Mouse (Mus musculus): ENCODE data around the gene Arhgap32. TPM values are rescaled to one million over a fixed set of nuclear protein-coding genes. Genes with fewer than 3 reads are reported as not detected.
"Not testable (repeated sequence)": the region's sequence is repeated elsewhere in the genome, so short reads cannot be mapped to it uniquely, and the experiment has no call there.

Gene Arhgap32
- polyA plus RNA-seq, 1 experiment: 5.3 TPM

DNA sequence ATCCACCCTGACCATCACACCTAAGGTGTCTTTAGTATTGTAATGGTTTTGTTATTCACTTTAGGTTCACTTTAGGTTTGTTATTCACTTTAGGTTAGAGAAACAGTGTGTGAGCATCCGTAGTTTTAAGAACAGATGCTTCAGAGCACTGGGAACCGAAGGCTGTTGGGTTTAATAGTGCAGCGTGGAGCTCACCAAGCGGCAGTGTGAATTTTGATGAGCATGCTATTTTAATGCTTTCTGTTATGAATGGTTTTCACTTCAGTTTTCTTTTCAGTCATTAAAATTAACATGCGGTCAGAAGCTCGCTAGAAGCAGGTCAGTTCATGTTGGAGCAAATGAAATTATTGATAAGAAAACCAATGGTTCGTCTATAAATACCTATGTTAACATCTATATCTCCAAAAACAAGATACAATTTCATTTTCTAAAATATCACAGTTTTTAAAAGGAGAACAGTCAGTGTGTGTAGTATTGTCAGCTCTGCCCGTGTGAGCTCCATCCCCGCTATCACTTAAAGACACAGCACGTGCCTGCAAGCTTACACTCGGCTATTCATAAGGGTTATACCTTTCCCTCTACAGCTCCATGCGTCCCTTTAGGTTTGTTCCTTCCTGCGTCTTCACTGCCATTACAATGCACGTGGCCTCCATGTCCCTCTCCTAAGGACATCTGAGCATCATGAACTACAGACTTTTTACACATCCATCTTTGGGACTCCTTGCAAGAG is 21.9 kb downstream of the Arhgap32 start:
- no peak for DNase-seq (ENCODE audit: low read depth)

DNA sequence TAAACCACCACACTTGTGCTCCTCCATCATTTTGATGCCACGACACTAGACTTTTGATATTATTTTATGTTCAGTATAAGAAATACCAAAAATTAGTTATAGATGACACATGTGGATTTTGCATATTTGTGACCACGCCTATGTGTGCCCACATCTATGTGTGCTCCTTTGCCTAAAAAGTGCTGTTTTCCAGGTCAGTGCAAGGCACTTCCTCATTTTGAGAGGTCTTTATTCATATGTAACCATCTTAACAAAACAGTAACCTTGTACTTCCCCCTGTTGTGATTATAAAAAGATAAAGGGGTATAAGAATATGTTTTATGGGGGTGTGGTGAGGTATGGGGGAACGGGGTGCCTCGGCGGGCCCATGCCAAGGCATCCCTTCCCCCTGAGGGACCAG is 22.7 kb downstream of the Arhgap32 start:
- DNase-seq (ENCODE audit: low read depth): no peak

DNA sequence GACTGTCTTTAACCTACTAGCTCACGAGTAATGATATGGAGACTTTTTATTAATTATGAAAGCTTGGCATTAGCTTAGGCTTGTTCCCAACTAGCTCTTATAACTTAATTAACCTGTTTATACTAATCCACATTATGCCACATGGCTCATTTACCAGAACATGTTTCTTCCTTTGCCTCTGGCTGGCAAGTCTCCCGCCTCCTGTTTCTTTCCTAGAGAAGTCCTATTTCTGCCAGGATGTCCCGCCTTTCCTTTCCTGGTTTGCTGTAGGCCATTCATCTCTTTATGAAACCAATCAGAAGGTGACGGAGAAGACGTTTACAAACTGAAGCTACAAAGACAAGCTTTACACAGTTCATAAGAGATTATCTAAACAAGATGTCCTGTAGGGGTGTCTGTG is 23.7 kb downstream of the Arhgap32 start:
- no peak for DNase-seq (ENCODE audit: low read depth)

DNA sequence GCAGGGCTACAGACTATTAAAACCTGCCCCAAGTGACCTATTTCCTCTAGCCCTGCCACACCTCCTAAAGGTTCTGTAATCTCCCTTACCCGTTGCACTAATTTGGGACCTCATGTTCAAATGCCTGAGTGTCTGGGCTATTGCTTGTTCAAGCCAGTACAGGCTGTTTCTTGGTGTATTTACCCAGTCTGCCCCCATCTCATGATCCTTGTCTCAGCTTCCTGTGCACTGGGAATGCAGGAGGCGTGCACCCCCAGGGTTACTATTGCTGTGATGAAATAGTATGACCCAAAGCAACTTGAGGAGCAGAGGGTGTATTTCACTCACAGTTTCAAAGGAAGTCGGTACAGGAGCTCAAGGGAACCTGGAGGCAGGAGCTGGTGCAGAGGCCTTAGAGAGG is 26.9 kb downstream of the Arhgap32 start:
- no peak for DNase-seq (ENCODE audit: low read depth)

DNA sequence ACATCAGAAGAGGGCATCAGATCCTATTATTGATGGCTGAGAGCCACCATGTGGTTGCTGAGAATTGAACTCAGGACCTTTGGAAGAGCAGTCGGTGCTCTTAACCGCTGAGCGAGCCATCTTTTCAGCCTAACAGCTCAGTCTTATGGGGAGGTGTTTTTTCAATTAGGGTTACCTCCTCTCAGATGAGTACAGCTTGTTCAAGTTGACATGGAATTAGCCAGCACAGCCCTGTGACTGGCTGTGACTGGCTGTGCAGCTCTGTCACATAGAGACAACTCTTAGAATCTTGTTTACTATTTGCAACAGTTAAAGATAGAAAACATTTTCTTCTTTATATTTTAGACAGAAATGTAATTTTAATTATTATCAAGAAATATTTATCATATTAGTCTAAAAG is 27.5 kb downstream of the Arhgap32 start:
- no peak for DNase-seq (ENCODE audit: low read depth)

DNA sequence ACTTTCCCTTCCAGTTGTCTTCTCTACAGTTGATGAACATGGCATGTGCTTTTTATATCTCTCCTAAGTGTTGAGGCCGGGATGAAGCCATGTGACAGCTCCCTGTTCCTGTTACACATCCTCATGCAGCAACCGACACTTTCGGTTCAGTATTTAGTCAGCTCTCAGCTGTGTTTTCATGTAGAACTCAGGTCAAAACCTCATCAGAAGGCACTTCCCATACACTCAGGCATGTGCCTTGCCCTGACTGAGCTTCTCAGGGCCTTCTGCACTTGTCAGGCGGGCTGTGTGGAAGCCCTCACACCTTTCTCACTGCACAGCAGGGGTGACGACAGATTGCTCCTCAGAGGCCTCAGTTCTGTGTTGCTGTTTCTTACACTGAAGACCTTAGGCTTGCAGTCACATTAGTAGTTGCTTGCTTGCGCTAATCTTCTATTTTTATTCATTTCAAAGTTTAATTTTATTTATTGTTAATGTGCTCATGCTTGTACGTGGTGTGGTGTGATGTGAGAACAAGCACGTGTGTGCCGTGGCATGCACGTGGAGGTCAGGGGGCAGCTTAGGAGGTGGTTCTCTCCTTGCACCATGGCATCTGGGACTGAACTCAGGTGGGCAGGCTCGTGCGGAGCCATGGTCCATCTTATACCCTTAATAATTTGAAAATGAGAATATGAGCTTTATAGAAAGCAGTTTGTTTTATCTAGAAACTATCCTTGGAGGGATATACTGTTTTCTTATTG is 30.5 kb downstream of the Arhgap32 start:
- DNase-seq (ENCODE audit: low read depth): no peak

DNA sequence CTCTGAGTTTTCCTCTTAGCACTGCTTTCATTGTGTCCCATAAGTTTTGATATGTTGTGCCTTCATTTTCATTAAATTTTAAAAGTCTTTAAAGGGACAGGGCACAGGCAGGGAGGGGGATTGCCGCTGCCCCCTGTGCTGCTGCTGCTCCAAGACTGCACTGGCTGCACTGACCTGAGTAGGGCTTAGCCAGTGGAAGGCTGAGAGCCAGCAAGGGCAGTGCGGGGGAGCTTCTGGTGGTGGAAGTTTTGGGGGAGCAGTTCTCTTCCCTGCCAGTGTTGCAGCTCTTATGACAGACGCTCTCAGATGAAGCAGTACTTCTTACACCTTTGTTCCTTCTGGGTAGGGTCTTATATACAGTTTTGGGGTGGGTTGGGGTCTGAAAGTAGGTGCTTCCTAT is 33.3 kb downstream of the Arhgap32 start:
- no peak for DNase-seq (ENCODE audit: low read depth)

DNA sequence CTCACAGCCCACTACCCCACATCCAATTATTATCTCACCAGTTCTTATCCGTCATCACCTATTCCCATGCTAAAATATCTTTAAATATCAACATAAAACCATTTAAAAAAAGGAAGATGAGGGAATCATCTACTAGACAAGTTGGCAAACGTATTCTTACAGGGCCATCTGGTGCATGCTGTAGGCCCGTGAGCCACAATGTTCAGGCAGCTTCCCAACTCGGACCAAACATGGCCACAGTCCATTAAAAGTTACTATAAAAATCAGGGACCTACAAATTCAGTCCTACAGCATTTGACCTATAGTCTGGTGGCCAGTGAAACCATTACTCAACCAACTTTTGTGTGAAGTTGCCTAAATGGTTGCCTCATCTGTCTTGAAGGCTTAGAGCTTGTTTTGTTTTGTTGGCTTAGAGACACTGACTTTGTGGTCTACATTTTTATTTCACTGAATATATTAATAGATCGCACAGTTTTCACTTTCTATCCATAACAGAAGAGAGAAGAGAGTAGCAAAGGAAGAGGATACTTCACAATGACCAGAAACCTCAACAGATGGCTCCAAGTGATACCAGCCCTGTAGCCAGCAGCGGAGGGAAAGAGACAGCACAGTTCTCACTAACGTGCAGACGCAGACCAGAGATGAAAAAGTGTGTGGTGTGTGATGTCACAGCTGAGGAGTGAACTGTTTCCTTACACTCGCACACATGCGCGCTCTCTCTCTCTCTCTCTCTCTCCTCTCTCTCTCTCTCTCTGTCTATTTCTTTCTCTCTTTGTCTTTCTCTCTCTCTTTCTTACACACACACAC is 34.1 kb downstream of the Arhgap32 start:
- DNase-seq (ENCODE audit: low read depth): peak; percentile 62

DNA sequence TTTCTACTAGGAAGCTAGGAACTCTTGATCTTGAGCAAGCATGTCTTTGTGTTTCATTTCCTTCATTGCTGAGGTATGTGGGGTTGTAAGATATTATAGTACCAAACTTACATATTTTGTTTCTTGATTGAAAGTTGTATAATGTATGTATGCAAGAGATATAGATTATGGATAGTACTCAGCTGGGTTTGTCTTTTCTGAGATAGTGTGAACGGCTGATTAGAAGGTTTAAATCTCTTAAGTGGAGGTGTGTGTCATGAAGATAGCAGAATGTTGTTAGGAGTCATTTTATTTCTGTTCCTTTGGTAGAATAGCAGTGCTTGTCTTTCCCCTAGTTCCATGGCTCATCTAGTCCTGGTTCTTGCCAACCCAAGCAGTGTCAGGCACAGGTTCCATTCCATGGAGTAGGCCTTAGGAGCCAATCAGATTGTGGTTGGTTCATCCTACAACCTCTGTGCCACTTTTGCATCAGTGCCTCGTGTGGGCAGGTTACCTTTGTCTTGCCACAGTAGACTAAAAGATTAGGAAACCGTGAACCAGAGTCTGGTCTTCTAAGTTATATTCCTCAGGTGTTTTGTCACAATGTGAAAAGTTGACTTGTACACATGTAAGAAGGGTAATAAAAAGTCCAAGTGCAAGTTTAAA is 38.9 kb downstream of the Arhgap32 start:
- DNase-seq (ENCODE audit: low read depth): peak; percentile 79

DNA sequence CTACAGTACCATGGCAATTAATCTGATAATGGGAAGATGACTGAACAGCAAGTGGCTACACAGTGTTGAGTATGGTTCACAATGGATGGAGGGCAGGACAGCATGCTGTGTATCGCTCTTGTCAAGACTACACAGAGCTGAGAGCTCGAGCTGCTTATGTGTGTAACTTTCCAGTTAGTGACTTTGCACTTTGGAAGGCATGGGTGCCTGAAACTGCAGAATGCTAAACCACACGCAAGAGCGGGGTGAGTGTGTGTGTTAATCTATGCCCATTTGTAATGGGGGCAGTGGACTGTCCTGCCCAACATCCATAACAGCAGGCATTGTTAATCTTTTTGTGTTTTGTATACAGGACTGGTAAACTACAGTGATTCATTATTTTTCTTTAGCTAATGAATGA is 40.8 kb downstream of the Arhgap32 start:
- no peak for DNase-seq (ENCODE audit: low read depth)

DNA sequence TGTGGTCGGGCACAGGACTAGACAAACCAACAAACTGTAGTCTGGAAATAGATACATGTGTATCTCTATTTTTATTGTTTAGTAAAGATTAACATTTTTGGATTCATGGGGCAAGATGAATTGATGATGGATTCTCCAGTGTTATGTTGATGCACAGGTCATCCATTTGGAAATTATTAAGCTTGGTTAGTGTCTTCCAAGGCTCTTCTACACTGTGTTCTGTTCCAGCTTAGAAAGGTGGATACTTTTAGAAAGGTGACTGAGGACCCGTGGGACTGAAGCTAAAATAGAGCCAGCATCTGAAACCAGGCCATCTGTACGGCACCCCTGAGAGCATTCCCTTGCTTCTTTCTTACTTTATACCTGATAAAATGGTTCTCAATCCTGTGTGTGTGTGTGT is 41.3 kb downstream of the Arhgap32 start:
- no peak for DNase-seq (ENCODE audit: low read depth)

DNA sequence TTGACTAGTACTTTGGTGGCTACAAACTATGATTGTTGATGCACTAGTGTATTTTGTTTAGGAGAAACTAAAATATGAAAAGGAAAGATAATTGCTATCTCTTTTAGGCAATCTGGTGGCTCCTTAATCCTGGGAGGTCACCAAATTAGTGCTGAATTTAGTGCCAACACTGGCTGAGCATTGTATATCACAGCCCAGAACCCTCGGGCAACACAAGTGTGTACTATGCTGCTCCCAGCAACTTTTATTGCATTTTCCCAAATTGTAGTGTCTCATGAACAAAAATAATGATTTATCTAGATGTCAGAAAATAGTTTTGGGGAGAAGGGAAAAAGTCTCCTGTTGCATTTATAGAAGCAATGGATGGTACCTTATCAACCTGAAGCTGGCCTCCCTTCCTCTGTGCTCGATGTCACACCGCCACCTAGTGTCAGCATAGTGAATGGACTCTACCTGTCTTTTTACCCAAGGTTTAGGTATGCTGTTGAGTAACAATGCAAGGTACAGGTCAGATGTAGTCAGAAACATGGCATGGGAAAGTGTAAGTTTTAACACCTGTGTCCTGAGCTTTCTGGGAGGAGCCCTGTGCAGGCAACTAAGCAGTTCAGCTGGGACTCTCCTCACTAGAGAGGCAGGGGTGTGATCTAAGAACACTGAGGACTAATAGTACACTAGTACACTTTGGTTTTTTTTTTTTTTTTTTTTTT is 43.1 kb downstream of the Arhgap32 start:
- peak; percentile 59 for DNase-seq (ENCODE audit: low read depth)

DNA sequence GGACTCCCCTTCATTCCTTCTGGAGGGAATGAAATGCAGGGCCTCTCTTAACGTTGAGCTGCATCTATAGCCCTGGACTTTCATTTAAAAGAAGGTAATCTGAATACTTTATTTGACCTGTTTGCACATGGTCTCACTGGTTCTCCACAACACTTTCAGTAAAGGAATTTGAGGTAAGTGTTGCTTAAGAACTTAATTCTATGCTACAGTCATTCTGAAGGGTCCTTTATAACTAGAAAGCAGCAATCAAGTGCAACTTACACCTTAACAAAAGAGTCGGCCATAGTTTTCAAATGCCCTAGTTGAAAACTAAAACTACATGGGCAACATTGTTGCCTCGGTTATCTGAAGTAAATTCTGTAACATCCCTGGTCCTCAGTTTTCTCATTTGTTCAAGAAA is 43.8 kb downstream of the Arhgap32 start:
- DNase-seq (ENCODE audit: low read depth): no peak

DNA sequence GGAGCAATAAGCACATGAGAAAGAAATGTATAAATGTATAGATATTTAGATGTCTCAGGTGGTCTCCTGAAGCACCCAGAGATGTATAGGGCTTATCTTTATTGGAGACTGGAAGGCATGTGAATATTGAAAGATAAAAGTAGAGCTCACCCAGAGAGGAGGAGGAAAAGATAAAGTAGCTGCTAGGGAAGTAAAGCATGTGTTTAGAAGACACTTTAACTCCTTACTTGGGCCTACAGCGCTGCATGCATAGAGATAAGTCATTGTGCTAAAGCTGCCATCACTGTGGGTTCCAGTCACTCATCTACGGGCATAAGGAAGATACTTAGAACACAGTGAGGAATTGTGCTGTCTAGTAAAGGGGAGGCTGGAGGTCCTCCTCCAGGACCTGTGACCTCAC is 46.9 kb downstream of the Arhgap32 start:
- no peak for DNase-seq (ENCODE audit: low read depth)

DNA sequence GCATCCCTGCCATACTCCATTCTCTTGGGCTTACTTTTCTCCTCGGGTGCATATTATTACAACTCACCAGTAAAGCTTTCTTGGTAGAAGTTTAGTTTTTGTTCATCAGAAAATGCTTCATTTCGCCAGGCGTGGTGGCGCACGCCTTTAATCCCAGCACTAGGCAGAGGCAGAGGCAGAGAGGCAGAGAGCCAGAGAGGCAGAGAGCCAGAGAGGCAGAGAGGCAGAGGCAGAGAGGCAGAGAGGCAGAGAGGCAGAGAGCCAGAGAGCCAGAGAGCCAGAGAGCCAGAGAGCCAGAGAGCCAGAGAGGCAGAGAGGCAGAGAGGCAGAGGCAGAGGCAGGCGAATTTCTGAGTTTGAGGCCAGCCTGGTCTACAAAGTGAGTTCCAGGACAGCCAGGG is 47.9 kb downstream of the Arhgap32 start:
- not testable (repeated sequence) for DNase-seq (ENCODE audit: low read depth)

DNA sequence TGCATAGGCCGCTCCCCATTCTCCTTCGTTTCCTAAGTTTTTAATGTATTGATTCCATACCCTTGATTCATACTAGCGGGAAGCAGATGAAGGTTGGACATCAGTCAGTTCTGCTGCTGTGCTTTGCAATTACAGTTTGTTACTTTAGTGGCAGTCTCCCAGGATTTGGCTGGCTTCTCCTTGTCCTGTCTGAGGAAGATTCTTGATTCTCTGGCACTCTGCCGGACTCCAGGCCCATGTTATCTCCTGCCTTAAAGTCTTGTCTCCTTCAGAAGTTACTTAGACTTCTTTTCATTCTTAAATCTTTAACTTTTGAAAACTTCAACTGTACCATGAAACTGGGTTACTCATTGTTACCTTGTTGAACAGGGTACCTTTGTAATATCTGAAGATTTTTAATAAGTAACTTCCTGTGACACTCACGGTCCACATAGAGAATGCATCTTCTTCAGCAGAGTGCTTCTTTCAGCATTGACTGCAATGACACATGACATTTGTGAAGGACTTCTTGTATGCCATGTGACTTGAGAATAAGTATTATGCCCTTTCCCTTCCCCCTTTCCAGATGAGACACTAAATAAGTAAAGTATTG is 52.7 kb downstream of the Arhgap32 start:
- no peak for DNase-seq (ENCODE audit: low read depth)

DNA sequence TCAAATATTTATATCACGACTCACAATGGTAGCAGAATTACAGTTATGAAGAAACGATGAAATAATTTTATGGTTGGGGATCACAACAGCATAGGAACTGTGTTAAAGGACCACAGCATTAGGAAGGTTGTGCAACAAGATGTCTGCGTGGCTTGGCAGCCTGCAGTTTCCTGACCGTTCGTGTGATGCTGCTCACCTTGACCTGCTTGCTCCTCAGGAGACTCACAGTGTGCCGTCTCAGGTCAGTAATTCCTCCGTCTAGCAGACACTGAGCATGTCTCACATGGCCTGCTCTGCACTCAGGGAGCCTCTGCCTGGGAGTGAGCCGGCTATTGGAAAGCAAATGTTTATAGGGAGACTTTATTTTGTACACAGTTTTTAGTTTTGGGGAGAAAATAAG is 54.8 kb downstream of the Arhgap32 start:
- DNase-seq (ENCODE audit: low read depth): no peak

DNA sequence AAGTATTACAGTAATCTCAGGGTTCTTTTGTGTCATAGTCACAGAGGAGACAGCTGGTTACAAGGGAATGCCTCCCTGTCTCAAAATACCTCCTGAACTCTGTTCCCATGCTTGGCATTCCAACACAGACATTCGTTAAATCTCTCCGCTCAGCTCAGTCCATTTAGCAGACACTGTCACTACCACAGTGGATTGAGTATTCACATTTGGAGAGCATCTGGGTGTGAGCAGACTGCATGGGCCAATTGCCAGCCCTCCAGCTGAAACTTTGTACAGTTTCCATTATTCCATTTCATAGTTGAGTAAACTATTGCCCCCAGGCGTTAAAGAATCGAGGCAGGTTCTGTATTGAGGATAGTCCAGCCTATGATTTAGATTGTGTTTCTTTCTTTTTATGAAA is 60.7 kb downstream of the Arhgap32 start:
- no peak for DNase-seq (ENCODE audit: low read depth)

DNA sequence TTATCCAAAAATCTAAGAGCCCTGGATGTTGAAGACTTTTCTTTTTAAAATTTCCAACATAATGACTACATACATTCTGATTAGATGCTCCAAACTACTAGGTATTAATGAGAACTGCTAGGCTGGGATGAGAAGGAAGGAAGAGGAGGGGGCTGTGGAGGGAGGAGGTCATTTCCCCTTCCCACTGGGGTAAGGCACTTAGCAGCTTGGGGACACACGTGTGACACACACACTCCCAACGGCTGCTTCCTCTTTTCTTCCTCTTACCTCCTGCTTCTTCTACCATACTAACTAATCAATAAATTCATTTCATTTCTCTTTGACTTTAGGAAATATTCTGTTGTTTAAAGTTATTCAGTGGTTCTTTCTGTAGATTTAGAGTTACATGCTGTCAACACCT is 65.2 kb downstream of the Arhgap32 start:
- DNase-seq (ENCODE audit: low read depth): no peak

DNA sequence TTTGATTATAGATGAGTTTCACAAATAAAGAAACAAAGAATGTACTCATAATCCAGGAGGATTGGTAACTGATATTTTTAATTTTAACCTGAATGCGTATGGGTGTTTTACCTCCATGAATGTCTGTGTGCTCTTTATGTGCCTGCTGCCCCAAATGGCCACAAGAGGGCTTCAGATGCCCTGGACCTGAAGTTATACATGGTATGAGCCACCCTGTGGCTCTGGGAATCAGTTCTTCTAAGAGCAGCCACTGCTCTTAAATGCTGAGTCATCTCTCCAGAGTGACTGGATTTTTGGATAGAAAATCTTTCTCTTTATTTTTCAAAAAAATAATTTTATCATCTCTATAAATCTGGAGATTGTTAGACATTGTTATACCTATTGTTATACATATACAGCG is 70.6 kb downstream of the Arhgap32 start:
- DNase-seq (ENCODE audit: low read depth): no peak
